ENCODE assay signal across 16 mouse cellular contexts in genomic region chr5:62777804-62778203, GRCm38 (mm10). TPM values are rescaled to one million over a fixed set of nuclear protein-coding genes. Genes with fewer than 3 reads are reported as not detected.
"Had no signal": no experiment of that assay in that cellular context is flagged by ENCODE, and none has a peak within 500 bp of the region (broad histone marks: within the 10 kb centered on the region; RNA-seq: fewer than 3 reads in every experiment).

No protein-coding gene starts in this region.

- DNase-seq: kidney, adult 18-20 months; kidney, postnatal 10 days; kidney, postnatal 4 days; layer of hippocampus, adult 9-11 months; lung, embryonic 14.5 days; lung, postnatal 10 days; lung, postnatal 4 days; midbrain, embryonic 14.5 days had no signal

- H3K27ac ChIP-seq: intestine, embryonic 15.5 days; limb, embryonic 15.5 days; liver, embryonic 12.5 days; midbrain, embryonic 10.5 days; neural tube, embryonic 15.5 days; stomach, embryonic 15.5 days had no signal

- H3K4me3 ChIP-seq: intestine, embryonic 15.5 days; limb, embryonic 15.5 days; liver, embryonic 12.5 days; midbrain, embryonic 10.5 days; myocyte; neural tube, embryonic 15.5 days; stomach, embryonic 15.5 days had no signal

RNA-seq across cellular contexts. Expression of gene Dthd1, which starts 35.8 kb away (rescaled TPM):
- total RNA-seq: megakaryocyte, adult 5-6 weeks had no signal
